Mouse (Mus musculus) myocyte (in vitro differentiated cells): Measurements from ENCODE around the gene 9130213A22Rik. TPM values are rescaled to one million over a fixed set of nuclear protein-coding genes. Genes with fewer than 3 reads are reported as not detected.

Source experiments
- H3K27me3 ChIP-seq: one replicate; pipeline ENCODE4 v1.6.1; 2011; ENCODE audit not compliant: control insufficient read depth, insufficient read depth, insufficient read length
- H3K36me3 ChIP-seq: one replicate; pipeline ENCODE4 v1.6.1; 2011; ENCODE audit not compliant: control insufficient read depth, insufficient read depth
- H3K4me2 ChIP-seq: one replicate; pipeline ENCODE4 v1.6.1; 2011; ENCODE audit warnings: low read depth, control low read depth
- H3K4me3 ChIP-seq: one replicate; pipeline ENCODE4 v1.5.1; 2011; ENCODE audit warnings: mild to moderate bottlenecking, control low read depth, moderate library complexity
- H3K79me2 ChIP-seq: one replicate; pipeline ENCODE4 v1.6.1; 2011; ENCODE audit not compliant: control insufficient read depth, insufficient read depth
- H3ac ChIP-seq: one replicate; pipeline ENCODE4 v1.6.1; 2011; ENCODE audit not compliant: control insufficient read depth, insufficient read length
- CEBPB ChIP-seq: IDR thresholded peaks from 2 replicates; pipeline ENCODE4 v1.6.1; 2011; ENCODE audit warnings: mild to moderate bottlenecking, moderate library complexity; ENCODE audit not compliant: poor library complexity, insufficient read depth, severe bottlenecking
- E2F4 ChIP-seq: IDR thresholded peaks from one replicate; pipeline ENCODE4 v1.6.1; 2011; ENCODE audit warnings: mild to moderate bottlenecking, control low read depth, moderate library complexity; ENCODE audit not compliant: insufficient read depth
- MAX ChIP-seq: IDR thresholded peaks from one replicate; pipeline ENCODE4 v1.6.1; 2011; ENCODE audit warnings: low read depth, mild to moderate bottlenecking, control low read depth
- MYOD1 ChIP-seq, 3 experiments: IDR thresholded peaks; one replicate each; pipeline ENCODE4 v1.6.1; 2011; ENCODE audit warnings: control low read depth in 2 of 3, low read depth in 2 of 3, mild to moderate bottlenecking in 2 of 3, moderate library complexity in 1 of 3; ENCODE audit not compliant: insufficient read length in 2 of 3, control insufficient read depth in 1 of 3
- MYOG ChIP-seq, 3 experiments: IDR thresholded peaks; one replicate each; pipeline ENCODE4 v1.6.1; 2011; ENCODE audit warnings: control low read depth in 2 of 3, low read depth in 2 of 3, mild to moderate bottlenecking in 2 of 3; ENCODE audit not compliant: insufficient read length in 2 of 3, control insufficient read depth in 1 of 3, insufficient read depth in 1 of 3
- POLR2A ChIP-seq: IDR thresholded peaks from one replicate; pipeline ENCODE4 v1.6.1; 2011; ENCODE audit warnings: low read depth, mild to moderate bottlenecking, control low read depth, moderate library complexity; ENCODE audit not compliant: insufficient read length
- POLR2AphosphoS2 ChIP-seq: IDR thresholded peaks from one replicate; pipeline ENCODE4 v1.6.1; 2011; ENCODE audit warnings: low read depth, control low read depth; ENCODE audit not compliant: insufficient read length
- REST ChIP-seq: IDR thresholded peaks from one replicate; pipeline ENCODE4 v1.6.1; 2011; ENCODE audit warnings: mild to moderate bottlenecking, control low read depth, moderate library complexity; ENCODE audit not compliant: insufficient read depth, insufficient read length
- SRF ChIP-seq: IDR thresholded peaks from one replicate; pipeline ENCODE4 v1.6.1; 2011; ENCODE audit warnings: low read depth; ENCODE audit not compliant: control insufficient read depth, insufficient read length
- TCF12 ChIP-seq: IDR thresholded peaks from one replicate; pipeline ENCODE4 v1.6.1; 2011; ENCODE audit warnings: mild to moderate bottlenecking, control low read depth; ENCODE audit not compliant: poor library complexity, insufficient read depth, severe bottlenecking
- TCF3 ChIP-seq: IDR thresholded peaks from one replicate; pipeline ENCODE4 v1.6.1; 2011; ENCODE audit warnings: low read depth, control low read depth; ENCODE audit not compliant: insufficient read length
- USF1 ChIP-seq: IDR thresholded peaks from one replicate; pipeline ENCODE4 v1.6.1; 2011; ENCODE audit warnings: low read depth, mild to moderate bottlenecking, control low read depth, moderate library complexity
- polyA plus RNA-seq: library from polyadenylated mRNA; unstranded; fragments of >200 nt; fragmentation: generic; extraction: Trizol; gene quantifications from one replicate; pipeline ENCODE4 v1.2.1, GENCODE M21; 2012; ENCODE audit warnings: missing spikeins

The 9130213A22Rik gene
- polyA plus RNA-seq, 1 experiment: 0.78 TPM

DNA sequence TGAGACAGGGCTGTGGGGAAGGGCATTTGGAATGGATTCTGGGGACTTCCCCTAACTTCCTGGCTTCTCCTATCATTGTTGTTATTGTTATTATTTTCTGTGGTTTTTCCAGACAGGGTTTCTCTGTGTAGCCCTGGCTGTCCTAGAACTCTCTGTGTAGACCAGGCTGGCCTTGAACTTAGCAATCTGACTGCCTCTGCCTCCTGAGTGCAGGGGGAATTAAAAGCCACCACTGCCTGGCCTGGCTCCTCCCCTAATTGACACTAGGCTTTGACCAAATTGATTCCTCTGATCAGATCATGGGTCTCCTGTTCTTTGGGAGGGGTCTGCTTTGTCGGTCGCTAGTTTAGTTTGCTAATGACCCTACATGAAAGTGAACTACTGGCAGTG lies 4.3 kb upstream of the 9130213A22Rik start:
- Histone ChIP-seq H3K4me3 (no peak overlapping the region), H3K27me3 (no peaks in the 10 kb centered on the region)

DNA sequence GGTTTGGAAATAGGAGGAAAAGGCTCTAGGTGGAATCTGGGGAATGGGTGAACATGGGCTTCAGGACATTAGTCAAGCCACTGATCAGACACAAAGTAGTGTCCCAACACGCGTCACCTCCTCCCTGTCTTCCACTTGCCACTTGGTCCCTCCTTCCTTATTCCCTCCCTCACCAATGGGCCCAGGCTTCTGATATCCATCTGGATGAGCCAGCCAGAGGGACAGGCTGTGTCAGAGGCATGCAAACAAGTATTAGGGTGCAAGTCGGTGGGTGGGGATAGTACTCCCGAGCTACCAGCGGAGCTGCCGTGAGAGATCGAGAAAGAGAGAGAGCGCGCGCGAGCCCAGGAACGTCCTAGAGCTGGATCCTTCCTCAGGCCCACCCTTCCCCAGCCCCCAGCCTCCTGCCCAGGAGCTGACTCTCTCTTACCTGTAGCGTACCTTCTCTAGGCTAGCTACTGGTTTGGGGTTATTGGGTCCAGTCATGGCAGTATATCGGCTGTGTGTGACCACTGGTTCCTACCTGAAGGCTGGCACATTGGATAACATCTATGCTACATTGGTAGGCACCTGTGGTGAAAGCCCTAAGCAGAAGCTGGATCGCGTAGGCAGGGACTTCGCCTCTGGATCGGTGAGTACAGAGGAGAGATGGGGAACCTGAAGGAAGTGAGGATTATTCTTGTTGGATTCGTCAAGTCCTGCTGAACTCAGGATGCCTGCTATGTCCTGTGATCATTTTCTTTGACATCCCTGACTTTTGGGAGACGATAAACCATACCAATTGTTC lies 3.7 kb upstream of the 9130213A22Rik start:
- Histone ChIP-seq H3K4me3 (peak overlapping the region; percentile 26), H3K4me2 (peak overlapping the region; percentile 77), H3K36me3 (no peaks in the 10 kb centered on the region), H3K79me2 (no peaks in the 10 kb centered on the region), H3K27me3 (no peaks in the 10 kb centered on the region), H3ac (no peak overlapping the region)
- TF ChIP-seq MYOD1 (IDR thresholded peaks at IDR 0.05; ENCODE audit: control insufficient read depth in 1 of 3, insufficient read length in 2 of 3, low read depth in 2 of 3): no peak
- no peak for TF ChIP-seq CEBPB
- TF ChIP-seq USF1: no peak
- no peak for TF ChIP-seq REST
- TF ChIP-seq TCF12: no peak
- no peak for TF ChIP-seq MAX
- TF ChIP-seq MYOG (IDR thresholded peaks at IDR 0.05; ENCODE audit: control insufficient read depth in 1 of 3, insufficient read depth in 1 of 3, insufficient read length in 2 of 3, low read depth in 2 of 3): no peak
- TF ChIP-seq POLR2A: no peak
- TF ChIP-seq SRF: no peak
- TF ChIP-seq POLR2AphosphoS2: no peak
- no peak for TF ChIP-seq TCF3

More for the DNA sequence above, 4.3 kb upstream of the 9130213A22Rik start:
- TF ChIP-seq TCF3 (no peak), MYOD1 (IDR thresholded peaks at IDR 0.05; ENCODE audit: control insufficient read depth in 1 of 3, insufficient read length in 2 of 3, low read depth in 2 of 3) (no peak), USF1 (no peak), CEBPB (no peak), REST (no peak), TCF12 (no peak), MYOG (IDR thresholded peaks at IDR 0.05; ENCODE audit: control insufficient read depth in 1 of 3, insufficient read depth in 1 of 3, insufficient read length in 2 of 3, low read depth in 2 of 3) (no peak), MAX (no peak), POLR2A (no peak), SRF (no peak)
- Histone ChIP-seq H3ac (no peak overlapping the region), H3K4me2 (no peak overlapping the region), H3K36me3 (no peaks in the 10 kb centered on the region), H3K79me2 (no peaks in the 10 kb centered on the region)

DNA sequence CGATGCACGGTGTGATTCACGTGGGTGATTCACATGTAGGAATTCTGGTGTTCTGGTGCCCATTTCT lies 3.3 kb upstream of the 9130213A22Rik start, which contains the start of gene Aloxe3:
TSS of gene Aloxe3 (plus strand) at position 45 of the 67 bp plus-strand sequence.
- Histone ChIP-seq H3K79me2 (no peaks in the 10 kb centered on the region), H3ac (no peak within 1 kb of the TSS), H3K36me3 (no peaks in the 10 kb centered on the region), H3K4me3 (peak within 1 kb of the TSS; percentile 26), H3K27me3 (no peaks in the 10 kb centered on the region), H3K4me2 (peak within 1 kb of the TSS; percentile 77)
- TF ChIP-seq REST (no peak), TCF12 (no peak), TCF3 (no peak), MYOG (IDR thresholded peaks at IDR 0.05; ENCODE audit: control insufficient read depth in 1 of 3, insufficient read depth in 1 of 3, insufficient read length in 2 of 3, low read depth in 2 of 3) (no peak), POLR2A (no peak)

DNA sequence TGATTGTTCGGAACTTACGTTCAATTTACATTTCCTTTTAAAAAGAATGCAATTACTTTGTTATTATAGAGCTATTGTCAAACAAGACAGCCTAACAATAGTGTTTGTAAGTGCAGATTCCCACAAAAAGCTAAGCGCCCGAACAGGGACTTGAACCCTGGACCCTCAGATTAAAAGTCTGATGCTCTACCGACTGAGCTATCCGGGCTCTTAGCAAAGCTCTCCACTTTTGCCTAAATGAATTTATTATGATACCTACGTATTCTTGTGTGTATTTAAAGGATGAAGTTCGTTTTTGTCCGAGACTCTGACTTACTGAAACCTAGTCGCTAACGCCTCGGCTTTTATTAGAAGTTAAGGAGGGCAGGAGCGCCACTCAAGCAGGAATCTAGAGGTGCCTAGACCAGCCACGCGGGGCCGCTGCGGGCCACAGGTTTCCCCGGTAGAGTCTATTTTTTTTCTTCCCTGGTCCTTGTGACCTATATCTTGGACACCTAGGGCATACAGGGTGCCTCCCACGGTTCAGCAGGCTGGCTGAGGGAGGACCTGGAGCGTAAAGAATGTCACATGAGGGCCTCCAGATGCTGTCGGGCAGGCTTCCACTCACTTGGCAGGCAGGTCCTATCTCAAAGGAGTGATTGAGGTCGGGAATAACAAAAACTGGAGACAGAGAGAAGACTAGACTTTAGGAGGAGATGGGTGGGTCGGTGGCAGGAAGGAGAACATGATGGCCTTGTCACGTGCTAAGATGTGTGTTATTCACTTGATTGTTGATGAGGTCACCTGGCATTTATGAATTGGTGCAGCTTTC lies 2.9 kb upstream of the 9130213A22Rik start:
- no peaks in the 10 kb centered on the region for H3K79me2 ChIP-seq
- H3K4me3 ChIP-seq: peak overlapping the region; percentile 26
- no peaks in the 10 kb centered on the region for H3K36me3 ChIP-seq
- TF ChIP-seq MYOG (IDR thresholded peaks at IDR 0.05; ENCODE audit: control insufficient read depth in 1 of 3, insufficient read depth in 1 of 3, insufficient read length in 2 of 3, low read depth in 2 of 3): no peak
- TF ChIP-seq USF1: peak; percentile 51
- TF ChIP-seq TCF12: no peak
- 0 out of 2 replicates have a peak, but pooled peaks have one; percentile 7 for TF ChIP-seq CEBPB
- no peak for TF ChIP-seq MYOD1 (IDR thresholded peaks at IDR 0.05; ENCODE audit: control insufficient read depth in 1 of 3, insufficient read length in 2 of 3, low read depth in 2 of 3)
- no peak for TF ChIP-seq SRF
- TF ChIP-seq E2F4: peak; percentile 14
- no peak for TF ChIP-seq REST
- no peak for TF ChIP-seq POLR2A
- no peak for TF ChIP-seq TCF3
- TF ChIP-seq POLR2AphosphoS2: no peak
- no peak for TF ChIP-seq MAX
- no peaks in the 10 kb centered on the region for H3K27me3 ChIP-seq
- peak overlapping the region; percentile 77 for H3K4me2 ChIP-seq
- no peak overlapping the region for H3ac ChIP-seq

DNA sequence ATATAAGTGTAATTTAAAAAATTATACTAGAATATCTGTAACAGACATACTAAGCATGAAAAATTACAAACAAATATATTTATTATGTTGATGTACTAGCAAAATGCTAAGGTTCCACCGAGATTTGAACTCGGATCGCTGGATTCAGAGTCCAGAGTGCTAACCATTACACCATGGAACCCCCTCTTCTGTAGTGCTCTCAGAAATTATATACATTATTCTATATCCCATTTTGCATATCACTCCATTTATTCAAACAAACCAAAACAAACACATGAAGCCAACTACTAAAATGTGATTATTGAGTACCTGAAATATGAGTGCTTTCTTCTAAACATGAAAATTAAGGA lies 2.1 kb upstream of the 9130213A22Rik start:
- no peak overlapping the region for H3ac ChIP-seq
- no peaks in the 10 kb centered on the region for H3K27me3 ChIP-seq
- H3K4me3 ChIP-seq: peak overlapping the region; percentile 68
- no peaks in the 10 kb centered on the region for H3K79me2 ChIP-seq
- no peak overlapping the region for H3K4me2 ChIP-seq
- no peaks in the 10 kb centered on the region for H3K36me3 ChIP-seq
- peak; percentile 20 for TF ChIP-seq E2F4
- no peak for TF ChIP-seq TCF3
- no peak for TF ChIP-seq MYOG (IDR thresholded peaks at IDR 0.05; ENCODE audit: control insufficient read depth in 1 of 3, insufficient read depth in 1 of 3, insufficient read length in 2 of 3, low read depth in 2 of 3)
